Mouse (Mus musculus): ENCODE data around the gene Foxk1.

Gene Foxk1

DNA sequence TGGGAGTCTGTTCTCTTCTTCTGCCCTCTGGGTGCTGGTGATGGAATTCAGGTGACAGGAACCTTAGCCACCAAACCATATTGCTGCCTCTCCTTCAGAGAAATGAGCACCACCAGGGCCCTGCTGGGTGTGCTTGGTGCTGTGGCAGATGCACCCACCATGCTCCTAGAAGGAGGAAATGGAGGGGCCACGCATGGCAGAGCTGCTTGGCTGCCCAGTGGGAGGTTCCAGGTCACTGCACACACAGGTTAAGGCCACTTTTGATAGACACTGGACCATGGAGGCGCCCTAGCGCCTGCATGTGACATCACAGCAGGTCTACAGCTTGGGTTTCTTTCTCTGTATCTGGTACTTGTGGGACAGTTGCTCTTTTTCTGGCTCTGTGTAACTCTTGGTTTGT lies 15.8 kb downstream of the Foxk1 start:
- no peak for DNase-seq (ENCODE audit: low spot score in 2 of 2)

DNA sequence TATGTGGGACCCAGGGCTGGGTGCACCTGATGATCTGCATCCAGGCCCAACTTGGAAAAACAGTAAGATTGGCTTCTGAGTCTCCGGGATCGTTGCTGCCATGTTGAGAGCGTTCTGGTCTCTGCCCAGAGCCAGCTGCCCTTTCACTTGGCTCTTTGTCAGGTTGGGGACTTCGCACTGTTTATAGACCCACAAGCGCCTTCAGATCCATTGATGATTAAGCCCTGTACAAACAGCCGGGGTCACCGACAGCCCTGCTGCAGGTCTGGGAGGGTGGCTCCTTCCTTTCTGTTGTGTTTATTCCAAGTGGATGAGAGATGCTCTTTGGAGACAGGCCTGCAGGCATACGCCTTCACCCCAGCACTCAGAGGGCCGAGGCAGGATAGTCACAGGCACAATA lies 16.6 kb downstream of the Foxk1 start:
- no peak for DNase-seq (ENCODE audit: low spot score in 2 of 2)

GRCm38 (mm10) chr5:142418419-142418818 lies 17.1 kb downstream of the Foxk1 start:
- no peak for DNase-seq (ENCODE audit: low spot score in 2 of 2)

- no peak for DNase-seq (ENCODE audit: low spot score in 2 of 2)
Measured at GRCm38 (mm10) chr5:142420317-142420716, 19.0 kb downstream of the Foxk1 start.

DNA sequence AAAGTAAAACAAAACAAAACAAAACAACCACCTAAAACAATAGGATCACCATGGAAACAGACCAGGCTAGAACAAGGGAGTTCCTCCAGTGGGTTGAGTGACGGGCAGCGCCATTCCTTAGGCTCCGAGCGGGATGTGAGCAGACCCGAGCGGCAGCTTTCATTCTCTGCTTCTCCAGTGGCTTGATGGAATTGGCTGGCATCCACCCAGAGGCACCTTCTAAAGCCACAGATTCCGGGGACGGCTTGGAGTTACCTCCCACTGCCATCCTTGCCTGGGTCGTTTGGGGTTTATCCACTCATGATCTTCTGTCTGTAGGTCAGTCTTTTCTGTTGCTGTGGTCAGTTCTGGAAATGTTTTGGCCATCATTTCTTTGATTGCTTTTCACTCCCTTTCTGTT lies 19.6 kb downstream of the Foxk1 start:
- no peak for DNase-seq (ENCODE audit: low spot score in 2 of 2)

GRCm38 (mm10) chr5:142421886-142422285 lies 20.6 kb downstream of the Foxk1 start:
- DNase-seq (ENCODE audit: low spot score in 2 of 2): no peak

DNA sequence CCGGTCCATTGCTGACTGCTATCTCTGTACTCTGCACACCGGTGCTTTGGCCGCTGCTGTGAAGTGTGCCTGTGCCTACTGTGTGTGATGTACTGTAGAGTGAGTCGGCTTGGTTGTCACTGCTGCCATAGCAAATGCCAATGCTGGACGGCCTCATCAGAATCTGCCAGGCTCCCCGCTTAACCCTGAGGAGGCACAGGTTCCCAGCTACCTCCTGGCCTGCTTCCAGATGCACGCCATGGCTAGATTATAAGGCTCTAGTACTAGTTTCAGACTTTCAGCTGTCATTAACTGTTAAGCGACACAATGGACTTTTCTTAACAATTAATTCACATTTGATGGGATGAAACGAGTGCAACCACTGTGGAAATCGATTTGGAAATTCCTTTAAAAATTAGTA lies 21.8 kb downstream of the Foxk1 start:
- DNase-seq (ENCODE audit: low spot score in 2 of 2): no peak

DNA sequence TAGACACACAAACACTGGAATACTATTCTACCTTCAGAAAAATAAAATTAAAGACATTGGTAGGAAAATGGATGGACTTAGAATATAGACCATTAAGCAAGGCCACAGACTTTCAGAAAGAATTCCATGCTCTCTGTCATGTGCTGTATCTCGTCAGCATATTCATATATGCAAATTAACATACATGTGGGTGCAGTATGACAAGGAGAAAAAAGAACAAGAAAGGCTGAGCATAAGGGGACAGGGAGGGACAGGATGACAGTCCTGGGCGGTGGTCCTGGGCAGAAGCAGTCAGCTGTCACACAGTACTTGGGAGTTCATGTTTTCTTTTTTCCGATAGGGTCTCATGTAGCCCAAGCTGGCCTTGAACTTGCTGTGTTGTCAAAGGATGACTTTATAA lies 22.4 kb downstream of the Foxk1 start:
- DNase-seq (ENCODE audit: low spot score in 2 of 2): no peak

DNA sequence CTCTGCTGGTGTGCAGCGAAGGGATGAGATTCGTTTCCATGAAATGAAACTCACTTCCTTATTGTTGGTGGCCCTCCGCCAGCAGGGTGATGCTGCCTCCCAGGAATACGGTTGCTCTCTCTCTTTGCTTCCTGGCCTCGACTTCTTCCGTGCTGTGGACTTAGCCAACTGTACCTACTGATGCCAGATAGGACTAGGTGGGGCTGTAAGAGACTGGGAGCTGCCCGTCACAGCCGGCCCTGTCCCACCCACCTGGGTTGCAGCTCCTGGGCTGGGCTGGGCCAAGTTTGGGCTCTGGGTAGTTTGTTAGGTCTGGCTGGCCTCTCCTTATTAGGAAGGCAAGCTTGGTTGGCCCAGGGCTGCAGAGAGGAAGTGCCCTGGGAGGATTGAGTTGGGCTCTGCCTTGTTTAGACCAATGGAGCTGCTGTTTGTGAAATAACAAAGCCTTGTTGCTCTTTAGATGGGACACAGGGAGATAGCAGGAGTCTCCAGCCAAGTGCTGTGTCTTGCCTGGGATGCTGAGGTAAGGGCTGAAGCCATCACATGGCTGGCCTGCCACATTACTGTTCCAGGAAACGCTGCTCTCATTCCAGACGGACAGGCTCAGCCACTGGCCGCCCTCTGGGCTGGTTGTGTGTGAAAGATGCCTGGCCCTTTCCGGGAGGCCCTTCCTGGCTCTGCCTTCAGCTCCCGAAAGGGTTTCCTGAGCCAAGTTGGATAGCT lies 23.5 kb downstream of the Foxk1 start:
- peak; percentile 93 to 94 for DNase-seq (ENCODE audit: low spot score in 2 of 2)

DNA sequence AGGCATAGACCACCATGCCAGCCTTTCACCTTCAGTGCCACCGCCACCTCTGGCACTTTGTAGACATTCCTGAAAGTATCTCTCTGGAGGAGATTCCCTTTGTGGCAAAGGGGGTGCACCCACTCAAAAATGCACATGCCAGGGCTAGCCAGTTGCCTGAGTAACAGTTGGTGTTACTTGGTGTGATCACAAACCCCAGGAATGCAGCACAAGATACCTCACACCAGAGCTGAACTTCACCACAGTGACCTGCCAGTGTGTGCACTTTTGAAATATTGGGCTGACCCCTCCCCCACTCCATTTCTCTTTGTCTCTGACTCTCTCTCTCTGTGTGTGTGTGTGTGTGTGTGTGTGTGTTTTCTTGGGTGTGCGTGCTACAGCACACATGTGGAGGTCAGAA lies 25.2 kb downstream of the Foxk1 start:
- no peak for DNase-seq (ENCODE audit: low spot score in 2 of 2)

GRCm38 (mm10) chr5:142427876-142428275 lies 26.6 kb downstream of the Foxk1 start:
- DNase-seq (ENCODE audit: low spot score in 2 of 2): no peak

- DNase-seq (ENCODE audit: low spot score in 2 of 2): no peak
Measured at GRCm38 (mm10) chr5:142428691-142429090, 27.4 kb downstream of the Foxk1 start.

GRCm38 (mm10) chr5:142431029-142431428 lies 29.7 kb downstream of the Foxk1 start:
- no peak for DNase-seq (ENCODE audit: low spot score in 2 of 2)

DNA sequence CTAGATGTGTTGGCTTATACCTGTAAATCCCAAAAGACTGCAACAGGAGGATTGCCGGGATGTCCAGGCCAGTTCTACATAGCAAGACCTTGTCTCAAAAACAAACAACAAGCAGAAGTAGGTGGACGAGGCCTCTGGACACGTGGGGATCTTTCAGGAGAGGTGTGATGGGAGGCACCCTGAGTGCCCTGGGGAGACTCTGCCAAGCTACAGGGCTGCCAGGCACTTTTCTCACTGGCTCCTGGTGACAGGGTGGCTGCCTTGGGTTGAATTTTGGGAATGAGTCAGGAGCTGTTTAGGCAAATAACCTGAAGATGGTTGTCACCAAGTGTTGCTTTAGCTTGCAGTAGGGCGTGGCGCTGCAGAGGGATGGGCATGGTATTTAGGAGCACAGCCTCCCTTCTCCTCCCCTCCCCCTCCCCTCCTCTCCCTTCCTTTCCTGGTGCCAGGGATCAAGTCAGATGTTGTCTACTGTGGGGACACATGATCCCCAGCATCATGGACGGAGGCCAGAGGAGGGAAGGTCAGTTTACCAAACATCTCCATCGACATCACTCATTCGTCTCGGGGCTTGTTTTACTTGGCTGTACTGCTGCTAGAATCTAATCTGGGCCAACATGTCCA lies 30.6 kb downstream of the Foxk1 start:
- peak in 1 of 2 experiments; percentile 27 for DNase-seq (ENCODE audit: low spot score in 2 of 2)

DNA sequence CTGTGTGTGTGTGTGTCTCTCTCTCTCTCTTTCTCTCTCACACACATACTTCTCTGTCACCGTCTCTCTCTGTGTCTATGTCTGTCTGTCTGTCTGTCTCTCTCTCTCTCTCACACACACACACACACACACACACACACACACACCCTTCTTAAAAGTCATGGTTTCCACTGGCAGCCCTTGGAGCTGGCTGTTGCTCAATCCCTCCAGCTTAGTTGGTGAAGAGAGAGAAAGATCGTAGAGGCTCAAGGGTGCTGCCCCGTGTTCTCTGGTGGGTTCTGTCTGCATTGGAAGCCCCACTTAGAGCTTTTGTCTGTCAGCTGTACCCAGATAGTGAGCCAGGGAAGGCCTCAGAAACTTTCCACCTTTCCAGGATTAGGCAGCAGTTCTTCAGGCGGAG lies 31.4 kb downstream of the Foxk1 start:
- no peak for DNase-seq (ENCODE audit: low spot score in 2 of 2)

DNA sequence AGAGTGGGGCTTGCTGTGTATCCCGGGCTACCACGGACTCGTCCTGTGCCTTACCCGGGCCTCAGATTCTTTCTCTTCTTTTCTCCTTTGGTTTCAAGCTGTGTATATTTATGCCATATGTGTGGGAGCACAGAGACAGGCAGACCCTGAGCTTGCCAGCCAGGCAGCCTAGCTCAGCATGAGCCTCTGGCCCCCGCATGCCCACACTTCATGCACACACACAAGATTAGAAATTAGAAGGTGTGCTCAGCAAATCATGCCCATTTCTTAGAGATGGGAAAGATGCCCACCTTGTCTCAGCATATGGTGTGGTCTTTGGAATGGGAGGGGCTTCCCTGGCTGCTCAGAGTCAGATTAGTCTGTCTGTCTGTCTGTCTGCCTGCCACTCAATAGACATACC lies 32.8 kb downstream of the Foxk1 start:
- no peak for DNase-seq (ENCODE audit: low spot score in 2 of 2)

DNA sequence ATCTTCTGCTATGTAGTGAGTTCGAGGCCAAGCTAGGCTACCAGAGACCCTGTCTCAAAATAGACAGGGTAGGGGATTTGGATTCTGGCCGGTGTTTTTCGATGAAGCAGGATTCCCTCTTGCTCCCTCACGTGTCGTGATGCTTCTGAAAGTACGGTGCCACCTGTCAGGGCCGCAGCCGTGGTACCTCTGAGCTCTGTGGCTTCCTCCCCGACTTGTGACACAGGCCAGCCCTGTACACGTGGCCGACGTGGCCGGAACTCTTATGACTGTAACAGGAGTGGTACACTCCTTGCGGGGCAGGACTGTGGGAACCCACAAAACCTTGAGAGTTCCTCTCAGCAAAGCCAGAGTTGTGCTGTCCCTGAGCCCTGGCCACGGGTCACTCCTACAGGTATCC lies 34.4 kb downstream of the Foxk1 start:
- DNase-seq (ENCODE audit: low spot score in 2 of 2): no peak

GRCm38 (mm10) chr5:142438380-142438938 lies 37.2 kb downstream of the Foxk1 start:
- DNase-seq (ENCODE audit: low spot score in 2 of 2): no peak

DNA sequence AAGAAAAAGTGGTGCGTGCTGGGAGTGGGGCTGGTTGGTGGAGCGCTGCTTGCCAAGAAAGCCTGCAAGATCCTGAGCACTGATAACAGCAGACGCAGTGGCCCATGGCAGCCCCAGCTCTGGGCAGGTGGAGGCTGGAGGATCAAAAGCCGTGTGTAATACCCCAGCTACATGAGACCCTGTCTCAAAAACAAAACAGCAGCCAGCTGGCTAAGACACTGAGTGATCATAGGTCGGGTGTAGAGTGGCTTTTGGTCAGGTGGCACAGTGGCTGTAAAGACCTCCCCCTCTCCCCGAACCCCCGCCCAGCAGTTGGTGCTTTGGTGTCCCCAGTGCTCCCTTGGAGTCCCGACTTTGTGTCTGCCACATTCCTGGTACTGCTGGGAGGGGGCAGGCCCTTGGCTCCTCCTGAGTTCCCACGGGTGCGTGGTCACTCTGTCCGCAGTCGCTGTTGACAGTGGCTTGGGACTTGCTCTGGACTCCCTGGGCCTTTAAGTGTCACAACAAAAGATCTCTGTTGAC lies 38.7 kb downstream of the Foxk1 start:
- no peak for DNase-seq (ENCODE audit: low spot score in 2 of 2)

GRCm38 (mm10) chr5:142440451-142441147 lies 39.3 kb downstream of the Foxk1 start:
- DNase-seq (ENCODE audit: low spot score in 2 of 2): peak; percentile 98

DNA sequence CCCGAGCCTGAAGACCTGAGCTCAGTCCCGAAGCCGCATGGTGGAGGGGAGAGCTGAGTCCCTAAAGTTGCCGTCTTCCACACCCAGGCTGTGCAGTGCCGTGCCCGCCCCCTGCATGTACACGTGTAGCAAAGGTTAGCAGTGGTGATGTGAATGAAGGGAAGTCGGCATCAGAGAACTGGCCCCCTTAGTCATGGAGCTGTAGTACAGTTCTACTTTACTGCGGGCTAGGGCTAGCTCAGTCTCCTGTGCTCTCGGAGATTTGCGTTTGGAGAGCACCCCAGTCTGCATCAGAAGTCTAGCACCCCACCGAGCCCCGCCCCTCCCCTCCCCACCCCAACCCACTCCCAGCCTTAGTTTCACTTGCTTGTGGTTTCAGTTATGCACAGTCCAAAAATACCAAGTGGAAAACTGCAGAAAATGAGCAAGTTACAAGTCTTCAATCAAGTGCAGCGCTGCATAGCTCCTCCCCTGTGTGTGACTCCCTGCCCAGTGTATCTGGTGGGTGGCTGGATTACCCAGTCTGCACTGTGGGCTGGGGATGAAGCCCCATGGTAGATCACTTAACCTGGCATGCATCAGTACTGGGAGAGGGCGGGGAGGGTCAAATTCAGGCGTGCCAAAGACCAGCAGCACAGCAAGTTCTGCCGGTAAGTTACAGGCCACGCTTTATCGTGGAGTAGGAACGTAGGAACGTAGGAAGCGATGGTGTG lies 40.2 kb downstream of the Foxk1 start:
- DNase-seq (ENCODE audit: low spot score in 2 of 2): no peak

GRCm38 (mm10) chr5:142442045-142442440 lies 40.7 kb downstream of the Foxk1 start:
- DNase-seq (ENCODE audit: low spot score in 2 of 2): no peak

Data from heart, adult 9 months (tissue).